Mouse (Mus musculus) stomach, postnatal 0 days (tissue): ENCODE data around the gene Msi1. TPM values are rescaled to one million over a fixed set of nuclear protein-coding genes. Genes with fewer than 3 reads are reported as not detected.

Source experiments
- ATAC-seq: fragments of 200-750 bp; cut with Nextera tagmentation; 2 replicates; pipeline ENCODE4 v1.8.0; 2017; ENCODE audit not compliant: low FRiP score, low TSS enrichment
- DNase-seq: peaks from one replicate; pipeline ENCODE4 v3.0.0-alpha.2; 2016; ENCODE audit warnings: low spot score
- H3K27ac ChIP-seq: fragments of 300-500 bp; sonication (generic); replicated peaks from 2 replicates; pipeline ENCODE4 v1.5.1; 2014; ENCODE audit warnings: mild to moderate bottlenecking, control low read depth
- H3K27me3 ChIP-seq: fragments of 300-500 bp; sonication (generic); 2 replicates; pipeline ENCODE4 v1.6.1; 2014; ENCODE audit warnings: low read length; ENCODE audit not compliant: control insufficient read depth, insufficient read depth
- H3K36me3 ChIP-seq: fragments of 300-500 bp; sonication (generic); 2 replicates; pipeline ENCODE4 v1.6.1; 2014; ENCODE audit warnings: low read length, mixed read lengths; ENCODE audit not compliant: control insufficient read depth, insufficient read depth
- H3K4me1 ChIP-seq: fragments of 300-500 bp; sonication (generic); replicated peaks from 2 replicates; pipeline ENCODE4 v1.6.1; 2014; ENCODE audit warnings: antibody characterized with exemption; ENCODE audit not compliant: control insufficient read depth, insufficient read depth
- H3K4me2 ChIP-seq: fragments of 300-500 bp; sonication (generic); replicated peaks from 2 replicates; pipeline ENCODE4 v1.6.1; 2014; ENCODE audit warnings: low read depth, mild to moderate bottlenecking, control low read depth, moderate library complexity
- H3K4me3 ChIP-seq: fragments of 300-500 bp; sonication (generic); 2 replicates; pipeline ENCODE4 v1.5.1; 2014; ENCODE audit warnings: low read depth, low read length, control low read depth
- H3K9ac ChIP-seq: fragments of 300-500 bp; sonication (generic); 2 replicates; pipeline ENCODE4 v1.6.1; 2014; ENCODE audit warnings: mild to moderate bottlenecking, low read length, control low read depth, mixed read lengths
- H3K9me3 ChIP-seq: fragments of 300-500 bp; sonication (generic); 2 replicates; pipeline ENCODE4 v1.6.1; 2016; ENCODE audit warnings: low read length; ENCODE audit not compliant: control insufficient read depth
- CTCF ChIP-seq: IDR thresholded peaks from 2 replicates; pipeline ENCODE4 v1.5.1; 2016; ENCODE audit warnings: antibody characterized with exemption, low read depth, mild to moderate bottlenecking, moderate library complexity
- EP300 ChIP-seq: optimal IDR thresholded peaks from 2 replicates; pipeline ENCODE3; 2016; ENCODE audit warnings: antibody characterized with exemption
- WGBS: fragments of 180-500 bp; shearing (Covaris S2); extraction: QIAGEN DNeasy Blood & Tissue Kit; methylation state at CpG from one replicate; pipeline ENCODE4 v1.1.7; 2014; 5-methylcytosine and 5-hydroxymethylcytosine counted together
- polyA plus RNA-seq: library from polyadenylated mRNA; unstranded; fragments of >200 nt; fragmentation: Nextera tagmentation; extraction: Ambion mirVana; gene quantifications from 2 replicates; pipeline ENCODE4 v1.2.1, GENCODE M21; 2015

Gene Msi1
- polyA plus RNA-seq, 1 experiment from 2014 or later, result 3.2 TPM

GRCm38 (mm10) chr5:115397839-115398780 lies 31.3 kb upstream of the Msi1 start:
- no peaks in the 10 kb centered on the region for H3K27me3 ChIP-seq

DNA sequence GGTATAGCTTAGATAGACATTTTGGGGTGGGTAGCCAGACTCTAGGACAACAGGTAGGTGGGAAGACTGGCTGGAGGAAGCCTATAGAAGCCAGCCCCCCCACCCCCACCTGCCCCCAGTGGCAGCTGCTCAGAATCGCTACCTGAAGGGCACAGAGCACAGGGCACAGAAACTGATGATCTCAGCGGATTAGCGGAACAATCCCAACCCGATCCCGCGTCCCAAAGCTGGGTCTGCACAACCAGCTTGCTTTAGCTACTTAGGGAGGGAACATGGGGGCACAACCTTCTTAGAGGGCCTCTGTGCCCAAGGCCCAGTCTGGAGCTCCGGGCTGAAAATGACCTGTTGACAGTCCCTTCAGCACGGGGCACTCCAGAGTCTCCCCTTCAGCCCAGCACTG lies 27.3 kb upstream of the Msi1 start:
- H3K9me3 ChIP-seq, result no peaks in the 10 kb centered on the region
- H3K36me3 ChIP-seq, result no peaks in the 10 kb centered on the region
- H3K4me3 ChIP-seq, result no peak overlapping the region
- no peak overlapping the region for H3K9ac ChIP-seq
- DNase-seq (no peak), ATAC-seq (no peak)
- H3K27me3 ChIP-seq, result no peaks in the 10 kb centered on the region
- TF ChIP-seq CTCF, result no peak
- no peak for TF ChIP-seq EP300
- H3K4me2 ChIP-seq, result no peak overlapping the region
- H3K4me1 ChIP-seq, result peaks cover 2% of the 10 kb centered on the region; the same call in 1 of the 2 replicates
- no peak overlapping the region for H3K27ac ChIP-seq
- WGBS, result 83% methylated on average over 8 of the region's 8 CpGs

More at GRCm38 (mm10) chr5:115397839-115398780, 31.3 kb upstream of the Msi1 start:
- WGBS, result 4% methylated on average over 48 of the region's 48 CpGs
- peak overlapping the region; percentile 72 for H3K9ac ChIP-seq
- peak overlapping the region; percentile 38 for H3K4me3 ChIP-seq
- H3K27ac ChIP-seq, result no peak overlapping the region
- ATAC-seq (peak; percentile 17; the same call in 1 of the 2 replicates), DNase-seq (peak; percentile 49)
- H3K4me2 ChIP-seq, result peak overlapping the region; percentile 80
- no peaks in the 10 kb centered on the region for H3K36me3 ChIP-seq
- H3K4me1 ChIP-seq, result no peaks in the 10 kb centered on the region; the same call in 1 of the 2 replicates
- TF ChIP-seq CTCF (no peak), EP300 (no peak)
- H3K9me3 ChIP-seq, result no peaks in the 10 kb centered on the region

DNA sequence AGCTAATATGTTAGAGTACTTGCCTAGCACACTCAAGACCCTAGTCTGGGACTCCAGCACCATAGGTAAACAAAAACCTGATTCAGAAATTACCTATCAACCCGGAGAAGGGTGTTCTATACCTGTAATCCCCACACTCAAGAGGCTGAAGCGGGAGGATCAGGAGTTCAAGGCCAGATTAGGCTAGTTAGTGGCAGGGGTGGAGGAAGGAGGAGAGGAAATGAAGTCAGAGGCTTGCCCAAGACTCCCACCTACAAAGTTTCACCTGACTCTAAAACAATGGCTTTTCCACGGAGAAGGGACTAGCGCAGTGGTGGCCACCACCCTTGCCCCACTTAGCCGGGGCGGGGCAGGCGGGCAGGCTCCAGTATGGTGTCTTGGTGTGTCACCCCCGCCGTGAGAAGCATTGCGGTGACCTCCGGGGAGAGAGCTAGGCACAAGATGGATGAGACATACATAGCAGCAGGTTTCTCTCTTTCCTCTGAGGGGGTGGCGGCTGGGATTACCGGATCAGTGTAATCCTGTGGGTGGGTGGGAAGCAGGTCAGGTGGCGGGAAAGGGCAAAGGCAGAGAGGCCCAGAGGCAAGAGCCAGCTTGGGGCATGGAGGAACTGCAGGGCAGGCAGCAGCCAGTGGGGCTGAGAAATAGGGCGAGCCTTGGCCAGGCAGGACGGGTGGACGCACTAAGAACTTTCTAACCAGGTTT lies 25.8 kb upstream of the Msi1 start:
- Histone ChIP-seq H3K4me2 (peak overlapping the region; percentile 41), H3K27ac (no peak overlapping the region), H3K4me3 (peak overlapping the region; percentile 17; the same call in 1 of the 2 replicates), H3K36me3 (no peaks in the 10 kb centered on the region), H3K4me1 (peaks cover 2% of the 10 kb centered on the region; the same call in 1 of the 2 replicates), H3K27me3 (no peaks in the 10 kb centered on the region), H3K9ac (0 out of 2 replicates have a peak overlapping the region, but pooled peaks have one; percentile 1), H3K9me3 (no peaks in the 10 kb centered on the region)
- TF ChIP-seq CTCF (no peak), EP300 (no peak)
- WGBS, result 29% methylated on average over 12 of the region's 17 CpGs
- peak; percentile 63 for ATAC-seq
- peak; percentile 55 for DNase-seq

DNA sequence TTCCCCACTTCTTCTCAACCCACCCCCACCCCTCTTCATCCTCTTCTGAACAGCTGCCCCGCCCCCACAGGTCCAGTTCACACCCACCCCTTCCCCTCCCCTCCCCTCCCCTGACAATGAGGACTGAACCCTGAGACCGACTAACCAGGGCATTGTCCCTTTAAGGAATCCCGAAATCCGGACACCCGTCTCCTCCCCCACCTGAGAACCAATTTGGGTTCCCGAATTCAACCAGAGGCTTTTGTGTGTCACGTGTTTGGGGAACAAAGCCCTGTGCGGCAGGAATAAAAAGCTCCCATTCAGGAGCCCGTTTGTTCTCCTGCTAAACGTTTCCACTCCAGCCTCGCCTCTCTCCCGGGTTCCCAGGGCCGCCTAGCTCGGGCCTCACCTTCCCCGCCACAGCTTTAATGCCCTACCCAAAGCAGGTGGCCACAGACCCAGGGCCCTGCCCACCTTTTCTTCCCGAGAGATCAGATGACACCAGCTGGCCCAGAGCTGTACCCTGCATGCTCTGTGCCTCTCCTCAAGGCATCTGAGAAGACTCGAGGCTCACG lies 25.1 kb upstream of the Msi1 start:
- H3K36me3 ChIP-seq, result no peaks in the 10 kb centered on the region
- peak overlapping the region; percentile 41 for H3K4me2 ChIP-seq
- H3K27me3 ChIP-seq, result no peaks in the 10 kb centered on the region
- H3K9me3 ChIP-seq, result no peaks in the 10 kb centered on the region
- WGBS, result 5% methylated on average over 18 of the region's 18 CpGs
- DNase-seq, result peak; percentile 43
- peaks cover 2% of the 10 kb centered on the region; the same call in 1 of the 2 replicates for H3K4me1 ChIP-seq
- no peak for TF ChIP-seq EP300
- peak; percentile 38 for ATAC-seq
- H3K9ac ChIP-seq, result peak overlapping the region; percentile 1; the same call in 1 of the 2 replicates
- H3K4me3 ChIP-seq, result peak overlapping the region; percentile 17
- H3K27ac ChIP-seq, result 0 out of 2 replicates have a peak overlapping the region, but pooled peaks have one; percentile 13

- no peak overlapping the region for H3K4me2 ChIP-seq
- TF ChIP-seq EP300 (no peak), CTCF (no peak)
- peaks cover 2% of the 10 kb centered on the region; the same call in 1 of the 2 replicates for H3K4me1 ChIP-seq
- no peak overlapping the region for H3K9ac ChIP-seq
- H3K27ac ChIP-seq, result no peak overlapping the region
- DNase-seq (no peak), ATAC-seq (no peak)
- H3K36me3 ChIP-seq, result no peaks in the 10 kb centered on the region
- no peak overlapping the region for H3K4me3 ChIP-seq
- H3K9me3 ChIP-seq, result no peaks in the 10 kb centered on the region
- H3K27me3 ChIP-seq, result no peaks in the 10 kb centered on the region
- WGBS, result 71% methylated on average over 8 of the region's 8 CpGs
Measured at GRCm38 (mm10) chr5:115405205-115405604, 24.2 kb upstream of the Msi1 start.
